Mouse (Mus musculus): ENCODE data around the gene Car12.
"Not testable (repeated sequence)": the region's sequence is repeated elsewhere in the genome, so short reads cannot be mapped to it uniquely, and the experiment has no call there.

Car12 gene

GRCm38 (mm10) chr9:66769275-66769674 lies 55.8 kb downstream of the Car12 start:
- DNase-seq (ENCODE audit: low spot score in 2 of 2), result no peak

GRCm38 (mm10) chr9:66770701-66771100 lies 57.2 kb downstream of the Car12 start:
- no peak for DNase-seq (ENCODE audit: low spot score in 2 of 2)

- DNase-seq (ENCODE audit: low spot score in 2 of 2), result not testable (repeated sequence)
Measured at GRCm38 (mm10) chr9:66784552-66784951, 71.1 kb downstream of the Car12 start.

GRCm38 (mm10) chr9:66787821-66788220 lies 74.3 kb downstream of the Car12 start:
- DNase-seq (ENCODE audit: low spot score in 2 of 2), result no peak

GRCm38 (mm10) chr9:66794629-66795463 lies 81.4 kb downstream of the Car12 start:
- DNase-seq (ENCODE audit: low spot score in 2 of 2), result no peak

- peak; percentile 97 to 98 for DNase-seq (ENCODE audit: low spot score in 2 of 2)
Measured at GRCm38 (mm10) chr9:66795464-66796324, 82.2 kb downstream of the Car12 start, which contains the start of gene Aph1b. Gene Aph1b, minus strand, starts transcription at chr9:66795490.

- no peak for DNase-seq (ENCODE audit: low spot score in 2 of 2)
Measured at GRCm38 (mm10) chr9:66796739-66797138, 83.3 kb downstream of the Car12 start, which contains the start of gene Gm10647. Gene Gm10647, plus strand, starts transcription at chr9:66797039.

GRCm38 (mm10) chr9:66801947-66802346 lies 88.5 kb downstream of the Car12 start:
- DNase-seq (ENCODE audit: low spot score in 2 of 2), result no peak

GRCm38 (mm10) chr9:66805951-66806350 lies 92.5 kb downstream of the Car12 start:
- DNase-seq (ENCODE audit: low spot score in 2 of 2), result not testable (repeated sequence)

- DNase-seq (ENCODE audit: low spot score in 2 of 2), result no peak
Measured at GRCm38 (mm10) chr9:66813392-66813791, 99.9 kb downstream of the Car12 start.

Data from heart, adult 9 months (tissue).